ENCODE assay signal across 12 mouse cellular contexts in the genomic region with DNA sequence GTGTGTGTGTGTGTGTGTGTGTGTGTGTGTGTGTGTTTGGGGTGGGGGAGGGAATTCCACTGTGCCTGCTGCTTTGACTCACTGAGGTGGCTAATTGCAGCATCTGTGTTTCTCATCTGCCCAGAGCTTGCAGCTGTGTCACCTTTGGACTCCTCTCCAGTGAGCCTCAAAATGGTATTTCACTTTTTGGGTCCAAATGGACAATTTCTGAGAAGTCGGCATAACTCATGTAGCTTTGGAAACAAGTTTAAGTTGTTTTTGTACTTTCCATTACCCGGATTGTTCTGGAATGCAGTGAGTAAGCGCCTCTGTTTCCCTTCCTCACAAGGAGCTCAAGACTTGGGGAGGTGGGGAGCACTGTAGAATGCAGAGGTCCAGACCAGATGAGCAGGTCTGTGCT.
"Had no signal": no experiment of that assay in that cellular context is flagged by ENCODE, and none has a peak within 500 bp of the region (broad histone marks: within the 10 kb centered on the region; RNA-seq: fewer than 3 reads in every experiment).

No protein-coding gene starts in this region.

- H3K4me2 ChIP-seq: kidney, embryonic 15.5 days; liver, embryonic 13.5 days; lung, embryonic 15.5 days; midbrain, embryonic 13.5 days; stomach, embryonic 15.5 days had no signal

- ATAC-seq: intestine, embryonic 16.5 days; liver, postnatal 0 days; midbrain, embryonic 13.5 days had no signal

- H3K36me3 ChIP-seq: kidney, embryonic 15.5 days; liver, embryonic 13.5 days; lung, embryonic 15.5 days; midbrain, embryonic 13.5 days; stomach, embryonic 15.5 days had no signal

- H3K4me1 ChIP-seq: kidney, embryonic 15.5 days; liver, embryonic 13.5 days; lung, embryonic 15.5 days; midbrain, embryonic 13.5 days; stomach, embryonic 15.5 days had no signal

- H3K27ac ChIP-seq: kidney, embryonic 15.5 days; left cerebral cortex, adult 2 months; liver, embryonic 13.5 days; lung, embryonic 15.5 days; midbrain, embryonic 13.5 days; stomach, embryonic 15.5 days had no signal

- DNase-seq: kidney, postnatal 14 days; liver; liver, embryonic 13.5 days; liver, postnatal 0 days; lung, postnatal 14 days; thymus, postnatal 4 days had no signal

- H3K4me3 ChIP-seq: kidney, embryonic 15.5 days; left cerebral cortex, adult 2 months; liver, embryonic 13.5 days; lung, embryonic 15.5 days; midbrain, embryonic 13.5 days; stomach, embryonic 15.5 days had no signal

- H3K9me3 ChIP-seq: kidney, embryonic 15.5 days; liver, embryonic 13.5 days; lung, embryonic 15.5 days; midbrain, embryonic 13.5 days; stomach, embryonic 15.5 days had no signal

- H3K9ac ChIP-seq: kidney, embryonic 15.5 days; liver, embryonic 13.5 days; liver, postnatal 0 days; lung, embryonic 15.5 days; midbrain, embryonic 13.5 days; stomach, embryonic 15.5 days had no signal

- H3K27me3 ChIP-seq: kidney, embryonic 15.5 days; liver, embryonic 13.5 days; lung, embryonic 15.5 days; midbrain, embryonic 13.5 days; stomach, embryonic 15.5 days had no signal
